Mouse (Mus musculus): ENCODE results near the gene Olfr56. TPM values are rescaled to one million over a fixed set of nuclear protein-coding genes. Genes with fewer than 3 reads are reported as not detected.
"Not testable (repeated sequence)": the region's sequence is repeated elsewhere in the genome, so short reads cannot be mapped to it uniquely, and the experiment has no call there.

The Olfr56 gene
- 0.06 TPM for polyA plus RNA-seq (2021)

DNA sequence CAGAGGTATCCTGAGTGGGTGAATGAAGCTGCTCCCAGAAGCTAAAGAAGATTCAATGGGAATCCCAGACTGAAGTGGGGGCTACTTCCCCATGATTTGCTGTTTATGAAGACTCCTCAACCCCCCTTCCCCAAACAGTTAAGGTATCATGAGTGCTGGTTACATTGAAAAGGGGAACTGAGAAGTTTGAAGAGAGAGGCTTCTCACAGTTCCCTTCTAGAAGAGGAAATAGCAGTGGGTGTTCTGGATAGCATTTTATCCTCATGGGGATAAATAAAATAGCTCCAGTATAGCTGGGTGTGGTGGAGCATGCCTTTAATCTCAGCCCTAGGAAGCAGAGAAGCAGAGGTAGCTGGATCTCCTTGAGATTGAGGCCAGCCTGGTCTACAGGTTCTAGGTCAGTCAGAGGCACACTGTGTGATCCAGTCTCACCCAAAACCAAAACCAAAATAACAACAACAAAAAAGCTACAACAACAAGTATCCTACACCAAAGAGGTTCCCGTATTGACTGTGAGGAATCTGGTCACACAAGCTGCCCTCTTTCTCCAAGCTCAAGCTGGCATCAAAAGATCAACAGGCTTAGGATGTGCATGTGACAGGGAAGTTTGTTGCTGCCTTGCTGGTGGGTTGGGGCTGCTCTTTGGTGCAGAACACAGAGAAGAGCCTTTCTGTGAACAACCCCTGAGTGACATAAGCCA lies at the start of gene Olfr56:
Olfr56 (plus strand) TSS at position 650 of the 700 bp plus-strand sequence.
- H3K27me3 ChIP-seq; in situ Hi-C loops (cut with MboI; ENCODE audit: low pct_unique_long_range_greater_than_20kb); DNase-seq (ENCODE audit: low read depth, low spot score); CTCF ChIA-PET; POLR2A ChIA-PET; ATAC-seq: not testable (repeated sequence)

DNA sequence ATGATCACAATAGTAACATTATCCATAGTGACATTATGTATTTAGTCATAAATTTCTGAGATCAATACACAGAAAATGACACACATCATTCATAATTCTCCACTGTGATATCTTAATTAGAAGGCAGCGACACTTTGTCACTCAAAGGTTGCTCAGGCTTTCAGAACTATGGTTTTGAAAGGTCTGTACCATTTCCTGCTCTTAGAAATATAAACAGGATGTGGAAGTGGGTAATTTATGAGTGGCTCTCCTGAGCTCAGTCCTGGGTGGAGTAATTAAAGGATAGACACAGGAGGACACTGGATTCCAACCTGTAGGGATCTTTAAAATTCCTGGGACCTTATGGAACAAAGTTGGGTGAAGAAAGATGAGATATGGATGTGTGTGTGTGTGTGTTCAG lies 45.3 kb upstream of the Olfr56 start:
- DNase-seq (ENCODE audit: low read depth, low spot score): not testable (repeated sequence)

DNA sequence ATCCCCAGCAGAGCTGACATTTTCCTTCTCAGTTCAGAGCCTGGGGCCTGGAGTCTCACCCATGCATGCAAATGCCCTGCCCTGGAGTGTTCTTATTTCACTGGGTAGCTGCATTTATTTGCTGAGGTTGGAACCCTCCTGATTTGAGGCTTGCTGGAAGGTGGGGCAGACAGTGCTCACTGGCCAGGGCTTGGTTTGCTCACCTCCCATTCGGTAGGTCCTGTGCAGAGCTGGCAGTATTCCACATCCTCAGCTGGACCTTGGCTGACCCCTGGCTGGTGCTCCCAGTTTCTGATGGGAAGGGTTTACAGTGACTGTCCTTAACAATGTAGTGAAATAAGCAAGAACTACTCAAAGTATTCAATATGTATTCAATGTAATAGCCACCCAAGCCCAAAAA lies 44.8 kb upstream of the Olfr56 start:
- ATAC-seq; DNase-seq (ENCODE audit: low read depth, low spot score); H3K27me3 ChIP-seq; POLR2A ChIA-PET; in situ Hi-C loops (cut with MboI; ENCODE audit: low pct_unique_long_range_greater_than_20kb); CTCF ChIA-PET: not testable (repeated sequence)

More for the DNA sequence above, 45.3 kb upstream of the Olfr56 start:
- H3K27me3 ChIP-seq; in situ Hi-C loops (cut with MboI; ENCODE audit: low pct_unique_long_range_greater_than_20kb); ATAC-seq; POLR2A ChIA-PET; CTCF ChIA-PET: not testable (repeated sequence)

DNA sequence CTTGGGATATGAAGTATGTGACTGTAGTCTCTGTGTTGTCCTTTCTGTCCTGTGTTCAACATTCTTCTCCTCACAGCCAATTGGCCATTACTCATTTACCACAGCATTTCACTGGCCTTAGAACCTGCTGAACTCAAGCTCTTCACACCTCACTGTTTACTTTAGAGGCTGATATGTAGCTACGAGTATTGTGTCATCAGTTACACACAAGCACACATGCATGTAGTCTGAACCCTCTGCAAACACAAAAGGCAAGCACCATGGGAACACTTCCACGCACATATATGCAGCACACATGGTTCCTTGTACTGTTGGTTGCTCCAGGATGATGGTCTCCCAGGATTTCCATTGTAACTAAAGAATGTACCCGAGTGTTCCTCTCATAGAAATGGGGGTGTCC lies 43.4 kb upstream of the Olfr56 start:
- ATAC-seq; in situ Hi-C loops (cut with MboI; ENCODE audit: low pct_unique_long_range_greater_than_20kb); CTCF ChIA-PET; POLR2A ChIA-PET; H3K27me3 ChIP-seq; DNase-seq (ENCODE audit: low read depth, low spot score): not testable (repeated sequence)

DNA sequence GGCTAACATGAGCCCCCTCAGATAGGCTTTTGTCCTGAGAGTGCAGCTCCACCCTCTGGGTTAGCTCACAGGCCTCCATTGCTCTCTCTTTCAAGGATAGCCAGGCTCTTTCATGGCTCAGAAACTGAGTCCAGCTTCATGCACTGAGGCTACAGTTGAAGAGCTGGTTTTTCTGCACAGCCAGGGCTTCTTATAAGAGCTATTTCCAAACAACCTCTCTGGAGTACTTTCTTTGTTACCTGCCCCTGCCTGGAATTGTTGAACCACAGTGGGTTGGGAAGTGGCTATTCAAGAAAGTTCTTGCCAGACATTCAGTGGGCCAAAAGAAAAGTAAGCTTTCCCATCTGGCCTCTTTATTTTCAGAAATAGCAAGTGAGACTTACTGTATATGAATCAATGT lies 39.4 kb upstream of the Olfr56 start:
- POLR2A ChIA-PET; H3K27me3 ChIP-seq; CTCF ChIA-PET; in situ Hi-C loops (cut with MboI; ENCODE audit: low pct_unique_long_range_greater_than_20kb); DNase-seq (ENCODE audit: low read depth, low spot score); ATAC-seq: not testable (repeated sequence)

DNA sequence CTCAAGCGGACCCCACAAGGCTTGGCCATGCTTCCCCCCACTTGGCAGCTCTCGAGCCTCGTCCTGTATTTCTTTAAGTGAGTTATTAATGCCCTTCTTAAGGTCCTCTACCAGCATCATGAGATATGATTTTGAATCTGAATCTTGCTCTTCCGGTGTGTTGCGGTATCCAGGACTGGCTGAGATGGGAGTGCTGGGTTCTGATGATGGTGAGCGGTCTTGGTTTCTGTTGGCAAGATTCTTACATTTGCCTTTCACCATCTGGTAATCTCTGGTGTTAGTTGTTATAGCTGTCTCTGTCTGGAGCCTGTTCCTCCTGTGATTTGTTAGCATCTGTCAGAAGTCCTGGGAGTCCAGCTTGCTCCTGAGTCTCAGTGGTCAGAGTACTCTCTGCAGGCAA lies 32.6 kb upstream of the Olfr56 start, which contains the start of gene Psme2b:
Psme2b (minus strand) TSS at position 101 of the 400 bp plus-strand sequence.
- CTCF ChIA-PET; DNase-seq (ENCODE audit: low read depth, low spot score); H3K27me3 ChIP-seq; ATAC-seq; POLR2A ChIA-PET; in situ Hi-C loops (cut with MboI; ENCODE audit: low pct_unique_long_range_greater_than_20kb): not testable (repeated sequence)

DNA sequence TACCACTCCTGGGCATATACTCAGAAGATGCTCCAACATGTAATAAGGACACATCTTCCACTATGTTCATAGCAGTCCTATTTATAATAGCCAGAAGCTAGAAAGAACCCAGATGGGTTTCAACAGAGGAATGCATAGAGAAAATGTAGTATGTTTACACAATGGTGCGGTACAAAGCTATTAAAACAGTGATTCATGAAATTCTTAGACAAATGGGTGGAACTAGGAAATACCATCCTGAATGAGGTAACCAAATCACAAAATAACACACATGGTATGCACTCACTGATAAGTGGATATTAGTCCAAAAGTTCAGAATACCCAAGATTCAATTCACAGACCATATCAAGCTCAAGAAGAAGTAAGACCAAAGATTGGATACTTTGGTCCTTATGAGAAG lies 4.0 kb upstream of the Olfr56 start:
- POLR2A ChIA-PET; CTCF ChIA-PET; H3K27me3 ChIP-seq; DNase-seq (ENCODE audit: low read depth, low spot score); in situ Hi-C loops (cut with MboI; ENCODE audit: low pct_unique_long_range_greater_than_20kb): not testable (repeated sequence)
- ATAC-seq: peak; percentile 86

DNA sequence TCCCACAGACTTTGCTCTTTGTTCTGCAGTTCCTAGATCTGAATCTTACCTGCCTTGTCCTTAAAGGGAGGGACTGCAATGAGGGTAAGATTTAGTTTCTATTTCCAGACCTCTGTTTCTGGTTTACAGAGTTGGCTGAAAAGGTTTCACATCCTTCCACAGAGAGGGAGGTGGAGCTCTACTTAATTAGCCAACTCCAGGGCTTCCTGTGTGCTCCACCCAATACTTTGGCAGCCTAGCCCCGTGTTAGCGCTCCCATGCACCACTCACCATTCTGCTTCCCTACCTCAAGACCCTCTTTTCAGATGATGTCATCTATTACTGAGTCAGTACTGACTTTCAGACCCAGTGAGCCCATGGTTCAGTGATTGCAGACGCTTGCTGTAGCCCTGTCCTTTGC lies 562 bp downstream of the Olfr56 start, which contains the start of gene 9930111J21Rik1:
9930111J21Rik1 (minus strand) TSS at position 148 of the 400 bp plus-strand sequence.
- ATAC-seq; POLR2A ChIA-PET; H3K27me3 ChIP-seq; CTCF ChIA-PET; DNase-seq (ENCODE audit: low read depth, low spot score); in situ Hi-C loops (cut with MboI; ENCODE audit: low pct_unique_long_range_greater_than_20kb): not testable (repeated sequence)

DNA sequence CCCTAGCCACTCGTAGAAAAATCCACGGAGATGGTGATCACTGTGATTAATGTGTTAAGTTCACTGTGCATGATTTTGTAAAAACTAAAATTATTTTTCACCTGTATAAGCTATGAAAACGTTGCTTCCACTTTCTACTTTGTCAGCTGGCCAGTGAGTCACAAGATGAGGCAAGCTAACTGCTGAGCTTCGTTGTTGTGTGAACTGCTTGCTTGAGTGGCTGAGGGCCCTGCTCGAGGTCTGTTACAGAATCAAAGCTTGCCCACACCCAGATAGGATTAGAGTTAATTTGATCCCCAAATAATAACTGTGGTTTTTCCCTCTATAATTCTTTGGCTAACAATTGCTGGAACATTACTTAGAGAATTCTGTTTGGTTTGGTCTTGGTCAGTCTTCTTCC lies 1.4 kb downstream of the Olfr56 start:
- DNase-seq (ENCODE audit: low read depth, low spot score); H3K27me3 ChIP-seq; in situ Hi-C loops (cut with MboI; ENCODE audit: low pct_unique_long_range_greater_than_20kb); CTCF ChIA-PET; POLR2A ChIA-PET: not testable (repeated sequence)
- ATAC-seq: peak; percentile 83

DNA sequence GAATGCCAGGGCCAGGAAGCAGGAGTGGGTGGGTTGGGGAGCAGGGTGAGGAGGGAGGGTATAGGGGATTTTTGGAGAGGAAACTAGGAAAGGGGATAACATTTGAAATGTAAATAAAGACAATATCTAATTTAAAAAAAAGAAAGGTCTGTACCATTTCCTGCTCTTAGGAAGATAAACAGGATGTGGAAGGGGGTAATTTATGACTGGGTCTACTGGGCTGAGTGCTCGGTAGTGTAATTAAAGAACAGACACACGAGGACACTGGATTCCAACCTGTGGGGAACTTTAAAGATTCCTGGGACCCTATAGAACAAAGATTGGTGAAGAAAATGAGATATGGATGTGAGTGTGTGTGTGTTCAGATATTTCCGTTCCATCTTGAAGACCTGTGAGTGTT lies 4.2 kb downstream of the Olfr56 start:
- CTCF ChIA-PET; DNase-seq (ENCODE audit: low read depth, low spot score); POLR2A ChIA-PET; ATAC-seq; H3K27me3 ChIP-seq; in situ Hi-C loops (cut with MboI; ENCODE audit: low pct_unique_long_range_greater_than_20kb): not testable (repeated sequence)

DNA sequence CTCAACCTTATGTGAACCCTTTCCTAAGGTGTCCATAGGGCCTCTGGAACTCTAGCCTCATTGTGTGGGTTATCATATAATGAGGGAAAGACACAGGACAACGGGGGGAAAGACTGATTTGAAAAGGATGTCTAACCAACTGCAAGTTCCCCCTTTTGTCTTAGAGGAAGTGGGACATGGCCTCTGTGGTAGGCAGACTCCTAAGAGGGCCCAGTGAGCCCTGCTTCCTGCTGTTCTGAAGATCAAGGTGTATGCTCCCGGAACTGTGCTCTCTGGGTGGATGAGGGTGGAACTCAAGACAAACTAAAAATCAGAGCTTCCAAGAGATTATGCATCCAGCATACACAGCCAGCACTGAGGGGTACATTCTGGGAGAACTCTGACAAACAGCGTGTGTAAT lies 9.5 kb downstream of the Olfr56 start:
- in situ Hi-C loops (cut with MboI; ENCODE audit: low pct_unique_long_range_greater_than_20kb); POLR2A ChIA-PET: not testable (repeated sequence)

DNA sequence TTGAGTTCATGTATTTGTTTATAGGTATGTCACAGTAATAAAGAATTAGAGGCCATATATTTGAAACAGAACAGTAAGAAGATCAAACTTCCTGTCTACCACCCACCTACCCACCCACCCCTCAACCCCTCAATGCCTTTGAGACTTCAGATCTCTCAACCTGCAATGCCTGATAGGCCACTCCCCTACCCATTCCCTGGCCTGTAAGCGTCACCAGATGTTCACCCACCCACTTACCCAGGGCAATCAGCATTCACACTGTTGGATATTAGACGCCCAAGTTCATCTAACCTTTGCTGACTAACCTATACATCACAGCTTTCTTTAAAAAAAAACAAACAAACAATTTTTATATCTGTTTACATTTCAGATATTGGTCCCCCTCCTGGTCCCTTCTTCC lies 11.3 kb downstream of the Olfr56 start:
- ATAC-seq; CTCF ChIA-PET; H3K27me3 ChIP-seq; POLR2A ChIA-PET; DNase-seq (ENCODE audit: low read depth, low spot score): not testable (repeated sequence)
- in situ Hi-C loops (cut with MboI; ENCODE audit: low pct_unique_long_range_greater_than_20kb): loop anchor here (10.0 kb wide), 2 partner anchors 65 to 95 kb away; no protein-coding TSS in a partner anchor

More for the DNA sequence above, 9.5 kb downstream of the Olfr56 start:
- H3K27me3 ChIP-seq; CTCF ChIA-PET; ATAC-seq; DNase-seq (ENCODE audit: low read depth, low spot score): not testable (repeated sequence)

DNA sequence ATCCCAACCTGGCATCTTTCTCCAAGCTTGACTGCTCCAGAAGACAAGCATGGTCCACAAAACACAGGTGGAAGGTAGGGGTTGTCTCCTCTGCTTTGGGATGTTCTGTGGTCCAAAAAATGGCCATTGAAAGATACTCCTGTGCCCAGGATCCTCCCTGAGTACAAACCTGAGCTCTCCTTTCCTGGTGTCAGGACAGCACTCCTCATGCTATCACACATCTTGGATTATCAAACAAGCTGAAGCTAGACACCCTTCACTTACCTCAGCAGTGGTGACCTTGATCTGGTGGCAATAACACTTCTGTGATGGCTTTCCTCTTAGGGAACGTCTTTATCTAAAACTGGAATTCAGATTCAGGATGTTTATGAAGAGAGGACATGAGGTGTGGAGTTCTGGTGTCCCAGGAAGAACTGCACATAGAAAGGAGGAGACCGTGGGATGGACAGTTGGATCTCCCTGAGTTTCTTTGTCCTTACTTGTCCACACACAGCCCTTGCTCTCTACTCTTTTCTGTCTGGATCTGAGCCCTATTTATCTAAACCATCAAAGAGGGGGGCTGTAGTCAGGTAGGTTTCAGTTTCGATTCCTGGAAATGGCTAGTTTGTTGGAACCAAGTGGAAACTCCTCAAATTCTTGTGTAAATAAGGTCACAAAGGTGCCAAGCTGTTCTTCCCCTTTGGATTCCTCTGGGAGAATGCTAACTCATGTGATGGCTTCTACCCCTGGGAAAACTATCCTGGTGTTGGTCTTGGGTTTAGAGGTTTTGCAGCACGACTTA lies 13.2 kb downstream of the Olfr56 start, which contains the start of gene Gm12185:
Gm12185 (minus strand) TSS at position 487 of the 781 bp plus-strand sequence.
- CTCF ChIA-PET: interaction anchor here (1.2 kb wide), 1 partner anchor 93 kb away, joined by 3 read pairs; no protein-coding TSS in a partner anchor
- DNase-seq (ENCODE audit: low read depth, low spot score): not testable (repeated sequence)
- in situ Hi-C loops (cut with MboI; ENCODE audit: low pct_unique_long_range_greater_than_20kb): loop anchor here (10.0 kb wide), 2 partner anchors 67 to 93 kb away; no protein-coding TSS in a partner anchor

DNA sequence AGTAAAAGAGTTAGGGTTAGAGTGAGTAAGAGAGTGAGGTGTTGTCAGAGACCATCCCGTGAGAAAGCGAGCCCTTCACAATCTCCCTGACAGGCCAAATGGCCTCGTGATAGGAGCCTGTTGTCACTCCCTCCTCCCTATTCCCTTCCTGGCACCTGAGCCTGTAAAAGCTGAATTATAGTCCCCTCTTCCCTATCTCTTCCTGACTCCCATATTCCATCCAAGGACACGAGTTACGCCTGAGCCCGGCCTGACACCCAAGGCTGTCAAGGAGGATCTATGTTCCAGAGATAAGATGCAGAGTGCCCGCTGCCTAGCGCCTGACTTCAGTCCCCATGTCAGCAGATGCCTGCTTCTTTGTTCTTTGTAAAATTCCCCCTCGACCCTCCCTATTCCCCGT lies 14.6 kb downstream of the Olfr56 start:
- CTCF ChIA-PET, POLR2A ChIA-PET: not testable (repeated sequence)

More for the DNA sequence above, 13.2 kb downstream of the Olfr56 start, which contains the start of gene Gm12185:
- POLR2A ChIA-PET, H3K27me3 ChIP-seq, ATAC-seq: not testable (repeated sequence)

DNA sequence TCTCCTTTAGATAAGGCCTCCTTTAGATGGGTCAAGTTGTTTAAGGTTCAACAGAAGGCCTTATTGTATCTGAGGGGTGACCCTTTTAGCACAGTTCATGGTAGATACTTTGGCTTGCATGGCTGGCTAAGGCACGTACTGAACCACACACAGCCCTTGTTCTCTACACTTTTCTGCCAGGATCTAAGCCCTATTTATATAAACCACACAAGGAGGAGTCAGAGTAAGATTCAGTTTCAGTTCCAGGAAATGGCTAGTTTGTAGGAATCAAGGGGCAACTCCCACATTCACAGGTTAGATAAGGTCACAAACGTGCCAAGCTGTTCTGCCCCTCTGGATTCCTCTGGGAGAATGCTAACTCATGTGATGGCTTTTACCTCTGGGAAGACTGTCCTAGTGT lies 15.3 kb downstream of the Olfr56 start, which contains the start of gene Tgtp1:
Tgtp1 (minus strand) TSS at position 155 of the 400 bp plus-strand sequence.
- POLR2A ChIA-PET; ATAC-seq; CTCF ChIA-PET; H3K27me3 ChIP-seq; DNase-seq (ENCODE audit: low read depth, low spot score): not testable (repeated sequence)
- in situ Hi-C loops (cut with MboI; ENCODE audit: low pct_unique_long_range_greater_than_20kb): loop anchor here (10.0 kb wide), 2 partner anchors 69 to 91 kb away; no protein-coding TSS in a partner anchor

More for the DNA sequence above, 14.6 kb downstream of the Olfr56 start:
- in situ Hi-C loops (cut with MboI; ENCODE audit: low pct_unique_long_range_greater_than_20kb): loop anchor here (10.0 kb wide), 2 partner anchors 68 to 92 kb away; no protein-coding TSS in a partner anchor
- not testable (repeated sequence) for H3K27me3 ChIP-seq; ATAC-seq; DNase-seq (ENCODE audit: low read depth, low spot score)
